Mouse (Mus musculus): Measurements from ENCODE around the gene Card10.

Card10 gene

DNA sequence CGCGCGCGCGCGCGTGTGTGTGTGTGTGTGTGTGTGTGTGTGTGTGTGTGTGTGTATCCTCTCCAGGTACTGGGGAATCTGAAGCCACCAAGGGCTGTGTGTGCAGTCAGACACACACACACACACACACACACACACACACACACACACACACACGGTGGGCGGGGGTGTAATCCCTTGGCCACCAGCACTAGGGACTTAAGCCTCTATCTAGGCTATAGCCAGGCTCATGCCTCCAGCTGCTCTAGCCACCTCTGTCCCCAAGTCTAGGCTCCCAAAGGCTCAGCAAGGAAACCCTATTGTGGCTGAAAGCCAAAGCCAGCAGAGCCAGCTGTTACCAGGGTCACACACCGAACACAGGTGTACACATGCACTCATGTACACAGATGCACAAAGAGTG, 60.0 kb downstream of the Card10 start:
- no peak for DNase-seq (ENCODE audit: extremely low read depth, insufficient read length, low spot score)

DNA sequence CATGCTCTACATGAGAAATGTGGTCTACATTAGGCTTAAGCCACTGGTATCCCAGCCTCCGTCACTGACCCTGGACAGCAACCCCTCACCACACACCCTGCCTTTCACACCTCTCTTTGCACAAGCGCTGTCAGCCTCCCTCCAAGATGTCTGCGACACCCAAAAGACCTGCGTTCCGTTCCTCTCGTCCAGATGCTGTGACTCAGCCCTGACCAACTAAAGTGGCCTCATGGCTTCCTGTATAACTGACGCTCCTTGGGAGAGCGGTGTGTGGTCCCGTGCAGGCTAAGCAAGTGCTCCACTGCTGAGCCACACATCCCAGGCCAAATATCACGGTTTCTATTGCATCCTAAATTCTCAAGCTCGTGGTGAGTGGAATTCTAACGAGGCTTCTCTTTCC, 62.2 kb downstream of the Card10 start:
- peak; percentile 38 for DNase-seq (ENCODE audit: extremely low read depth, insufficient read length, low spot score)

DNA sequence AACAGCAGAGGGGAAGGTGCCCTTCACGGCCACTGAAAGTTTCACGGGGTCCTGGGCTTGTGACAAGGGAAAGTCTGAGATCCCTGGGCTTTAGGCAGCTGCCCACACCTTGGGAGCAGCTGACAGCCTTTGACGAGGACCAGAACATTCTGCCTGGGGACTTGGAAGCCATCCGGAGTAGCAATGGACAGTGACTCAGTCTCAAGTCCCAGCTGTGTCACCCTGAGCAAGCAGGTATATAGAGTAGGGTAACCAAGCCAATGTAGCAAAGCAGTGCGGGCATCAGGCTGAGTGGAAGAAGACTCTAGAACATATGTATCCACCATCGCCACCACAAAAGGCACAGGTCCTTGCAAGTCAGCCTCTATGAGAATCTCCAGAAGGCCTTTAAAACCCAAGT, 65.7 kb downstream of the Card10 start:
- no peak for DNase-seq (ENCODE audit: extremely low read depth, insufficient read length, low spot score)

DNA sequence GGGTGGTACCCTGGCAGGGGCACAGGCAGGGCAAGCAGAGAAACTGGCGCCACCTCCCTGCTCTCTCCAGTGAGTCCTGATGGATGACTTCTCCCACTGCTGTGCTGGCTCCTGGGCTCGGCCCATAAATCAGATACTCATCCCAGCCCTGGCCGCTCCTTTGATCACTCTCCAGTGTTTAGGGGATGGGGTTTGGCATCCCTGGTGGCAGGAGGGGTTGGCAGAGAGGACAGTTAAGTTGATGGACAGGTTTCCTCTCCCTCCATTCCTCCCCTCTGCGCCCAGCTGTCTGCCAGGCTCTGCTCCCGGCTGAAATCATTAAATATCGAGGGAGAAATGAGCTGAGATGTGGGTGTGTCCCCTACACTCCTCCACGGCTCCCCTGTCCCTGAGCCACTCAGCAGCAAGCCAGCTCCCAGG, 66.2 kb downstream of the Card10 start:
- DNase-seq (ENCODE audit: extremely low read depth, insufficient read length, low spot score), result no peak

DNA sequence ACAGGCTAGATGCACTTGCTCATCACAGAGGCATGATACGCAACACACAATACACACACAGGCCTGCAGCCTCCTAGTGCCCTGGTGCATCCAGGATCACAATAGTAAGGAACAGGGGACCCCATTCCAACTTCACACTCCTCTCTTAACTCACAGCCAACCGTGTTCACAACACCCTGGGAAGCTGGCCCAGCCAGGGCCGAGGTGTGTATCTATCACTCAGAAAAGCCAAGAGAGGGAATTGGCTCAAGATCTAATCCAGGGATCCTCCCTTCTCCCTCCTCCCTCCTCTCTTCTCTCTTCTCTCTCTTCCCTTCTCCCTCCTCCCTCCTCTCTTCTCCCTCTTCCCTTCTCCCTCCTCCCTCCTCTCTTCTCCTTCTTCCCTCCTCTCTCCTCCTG, 66.7 kb downstream of the Card10 start:
- DNase-seq (ENCODE audit: extremely low read depth, insufficient read length, low spot score), result no peak

DNA sequence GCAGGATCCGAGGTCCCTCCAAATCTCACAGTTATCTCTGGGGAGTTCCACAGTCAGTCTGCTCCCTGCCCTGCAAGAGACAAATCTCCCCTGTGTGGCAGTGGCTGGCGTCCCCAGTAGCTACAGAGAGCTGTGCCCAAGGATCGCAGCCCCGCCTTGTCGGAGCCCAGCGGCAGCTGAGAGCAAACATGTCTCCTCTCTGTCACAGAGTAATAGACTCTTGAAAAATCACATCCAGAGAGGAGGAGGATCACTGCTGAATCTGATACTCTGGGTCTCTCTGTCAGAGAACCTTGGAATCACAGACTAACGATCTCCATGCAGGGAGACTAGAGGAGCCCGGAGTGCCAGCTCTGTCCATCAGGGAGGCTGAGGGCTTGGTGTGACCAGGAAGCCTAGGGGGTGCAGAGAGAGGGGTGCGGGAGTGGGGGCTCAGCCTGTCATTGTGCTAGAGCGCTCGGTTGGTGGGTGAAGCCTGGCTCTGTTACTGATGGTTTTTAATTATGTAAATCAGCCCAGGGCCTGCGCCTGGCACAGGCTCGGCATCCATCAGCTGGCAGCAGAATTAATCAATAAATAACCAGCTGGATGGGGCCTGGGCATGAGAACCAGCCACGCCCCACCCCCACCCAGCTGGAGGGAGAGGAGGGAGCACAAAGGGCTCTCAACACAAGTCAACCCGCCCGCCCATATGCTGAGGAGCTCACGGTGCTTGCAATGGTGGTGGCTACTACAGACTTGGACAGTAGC, 67.2 kb downstream of the Card10 start:
- no peak for DNase-seq (ENCODE audit: extremely low read depth, insufficient read length, low spot score)

DNA sequence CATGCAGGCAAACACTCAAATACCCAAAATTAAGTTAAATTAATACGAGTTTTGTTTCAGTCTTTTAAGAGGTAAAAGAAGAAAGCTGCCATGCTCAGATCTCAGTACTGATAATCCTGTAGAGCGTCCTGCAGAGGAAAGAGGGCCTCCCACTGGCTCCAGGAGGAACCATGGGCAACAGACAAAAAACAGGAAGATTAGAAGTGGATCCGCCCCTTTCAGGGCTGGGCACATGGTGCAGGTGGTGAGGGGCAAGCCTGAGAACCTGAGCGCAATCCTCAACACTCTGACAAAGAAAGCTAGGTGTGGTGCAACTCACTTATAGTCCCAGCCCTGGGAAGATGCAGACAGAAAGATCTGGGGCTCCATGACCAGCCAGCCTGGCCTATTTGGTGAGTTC, 71.0 kb downstream of the Card10 start:
- no peak for DNase-seq (ENCODE audit: extremely low read depth, insufficient read length, low spot score)

DNA sequence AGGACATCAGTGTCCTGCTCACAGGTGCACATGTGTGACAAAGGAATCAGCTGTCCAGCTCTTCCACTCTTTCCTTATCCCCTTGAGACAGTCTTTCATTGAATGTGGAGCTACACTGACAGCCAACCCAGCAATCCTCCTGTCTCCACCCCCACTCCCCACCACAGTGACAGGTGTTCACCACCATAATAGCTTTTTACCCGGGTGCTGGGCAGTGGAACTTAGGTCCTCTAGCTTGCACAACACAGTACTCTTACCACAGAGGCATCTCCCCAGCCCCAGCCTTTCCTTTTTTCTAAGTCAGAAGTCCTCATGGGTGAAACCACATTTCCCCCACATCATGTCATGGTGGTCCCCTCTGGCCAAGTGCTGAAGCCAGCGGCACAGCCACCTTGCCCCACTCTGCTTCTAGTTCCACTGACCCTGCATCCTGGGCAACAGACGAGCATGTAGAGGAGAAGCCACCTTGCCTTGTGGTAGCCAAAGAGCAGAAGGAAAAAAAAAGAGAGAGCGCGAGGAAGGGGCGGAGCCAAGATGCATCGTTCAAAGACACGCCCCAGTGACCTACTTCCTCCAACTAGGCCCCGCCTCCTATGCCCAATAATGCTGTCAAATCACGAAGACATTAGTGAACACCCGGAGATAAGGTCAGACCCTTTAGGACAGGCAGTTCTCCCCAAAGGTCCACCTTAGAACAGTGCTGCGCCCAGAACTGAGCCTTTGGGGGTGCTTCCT, 72.4 kb downstream of the Card10 start:
- DNase-seq (ENCODE audit: extremely low read depth, insufficient read length, low spot score), result no peak

DNA sequence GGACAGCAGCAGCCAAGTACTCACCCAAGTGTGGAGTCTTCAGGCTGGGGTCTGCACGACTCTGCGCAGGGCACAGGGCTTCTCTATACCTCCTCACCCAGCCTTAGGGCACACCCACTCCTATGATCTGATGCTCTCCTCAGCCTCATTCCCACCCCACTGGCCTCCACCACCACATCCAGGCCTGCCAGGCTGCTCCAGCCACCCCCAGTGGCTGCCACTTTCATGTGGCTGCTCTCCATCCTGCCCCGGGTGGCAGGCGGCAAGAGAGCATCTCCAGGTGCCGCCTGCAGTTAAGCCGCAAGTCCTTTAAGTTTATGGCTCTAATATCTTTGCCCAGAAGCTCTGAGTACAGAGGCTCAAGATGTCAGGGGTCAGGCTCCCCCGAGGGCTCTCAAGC, 76.1 kb downstream of the Card10 start:
- no peak for DNase-seq (ENCODE audit: extremely low read depth, insufficient read length, low spot score)

Data from 3134 (cell line).